In the genomic region with DNA sequence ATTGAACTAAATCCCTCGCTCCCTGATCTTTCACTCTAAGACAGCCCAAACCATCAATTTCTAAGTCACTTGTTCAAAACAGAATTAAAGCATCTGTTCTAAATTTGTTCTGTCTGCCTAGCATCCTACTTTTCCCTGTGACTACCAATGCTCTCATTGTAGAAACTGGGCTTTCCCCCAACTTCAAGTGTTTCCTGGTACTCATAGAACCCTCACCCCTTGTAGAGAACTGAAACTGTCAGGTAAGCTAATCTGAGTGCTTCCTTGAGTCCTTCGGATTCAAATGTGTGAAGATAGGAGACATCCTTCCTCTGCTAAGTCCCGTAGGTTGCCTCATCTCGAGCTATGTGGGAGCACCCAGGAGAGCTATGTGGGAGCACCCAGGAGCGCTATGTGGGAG, we compare ENCODE assay signal across 25 mouse cellular contexts. TPM values are rescaled to one million over a fixed set of nuclear protein-coding genes. Genes with fewer than 3 reads are reported as not detected.
"Had no signal": no experiment of that assay in that cellular context is flagged by ENCODE, and none has a peak within 500 bp of the region (broad histone marks: within the 10 kb centered on the region; RNA-seq: fewer than 3 reads in every experiment).

No protein-coding gene starts in this region.

- DNase-seq: lung, embryonic 14.5 days; lung, postnatal 4 days; midbrain, embryonic 14.5 days; retina, postnatal 1 day; right cerebral cortex, adult 18-20 months; right cerebral cortex, postnatal 25 days; right cerebral cortex, postnatal 4 days; spleen, adult 18-20 months; thymus, adult 2 months; thymus, postnatal 25 days; thymus, postnatal 4 days had no signal

- H3K27ac ChIP-seq: liver, embryonic 14.5 days; midbrain, embryonic 10.5 days; midbrain, embryonic 12.5 days; neural tube, embryonic 13.5 days; neural tube, embryonic 15.5 days had no signal

- H3K4me1 ChIP-seq: midbrain, embryonic 10.5 days; midbrain, embryonic 12.5 days; neural tube, embryonic 13.5 days; neural tube, embryonic 15.5 days had no signal

- ATAC-seq: midbrain, embryonic 16.5 days had no signal

- H3K4me2 ChIP-seq: lung, embryonic 14.5 days; midbrain, embryonic 12.5 days; neural tube, embryonic 13.5 days; neural tube, embryonic 15.5 days had no signal

- H3K9me3 ChIP-seq: midbrain, embryonic 12.5 days; neural tube, embryonic 13.5 days; neural tube, embryonic 15.5 days had no signal

- H3K9ac ChIP-seq: liver, embryonic 14.5 days; lung, embryonic 14.5 days; midbrain, embryonic 12.5 days; neural tube, embryonic 13.5 days; neural tube, embryonic 15.5 days had no signal

- H3K4me3 ChIP-seq: midbrain, embryonic 10.5 days; midbrain, embryonic 12.5 days; myocyte; neural tube, embryonic 13.5 days; neural tube, embryonic 15.5 days had no signal

- H3K27me3 ChIP-seq: midbrain, embryonic 12.5 days; neural tube, embryonic 13.5 days; neural tube, embryonic 15.5 days had no signal

RNA-seq across cellular contexts. Expression of a gene that starts 13.6 kb away (rescaled TPM):
- total RNA-seq: megakaryocyte, adult 5-6 weeks had no signal
- polyA plus RNA-seq: liver, embryonic 14.5 days; liver, embryonic 16.5 days; lung, embryonic 14.5 days; lung, embryonic 16.5 days; midbrain, embryonic 10.5 days; midbrain, embryonic 12.5 days; midbrain, embryonic 14.5 days; midbrain, embryonic 16.5 days; myocyte; neural tube, embryonic 11.5 days; neural tube, embryonic 13.5 days; neural tube, embryonic 15.5 days; small intestine, adult 2 months; stomach, embryonic 14.5 days; stomach, embryonic 16.5 days; thymus, adult 2 months had no signal
